Mouse (Mus musculus) embryonic facial prominence, embryonic 10.5 days (tissue): Measurements from ENCODE around the gene Mrpl12. TPM values are rescaled to one million over a fixed set of nuclear protein-coding genes. Genes with fewer than 3 reads are reported as not detected.

ENCODE experiments used
- DNase-seq: peaks from one replicate; pipeline ENCODE4 v3.0.0-alpha.2; 2017; ENCODE audit warnings: low spot score
- H3K27ac ChIP-seq: fragments of 300-500 bp; sonication (generic); replicated peaks from 2 replicates; pipeline ENCODE4 v1.5.1; 2016; ENCODE audit warnings: mild to moderate bottlenecking
- H3K27me3 ChIP-seq: fragments of 300-500 bp; sonication (generic); replicated peaks from 2 replicates; pipeline ENCODE4 v1.6.1; 2016; ENCODE audit warnings: low read depth, mild to moderate bottlenecking; ENCODE audit not compliant: poor library complexity, severe bottlenecking
- H3K36me3 ChIP-seq: fragments of 300-500 bp; sonication (generic); replicated peaks from 2 replicates; pipeline ENCODE4 v1.6.1; 2016; ENCODE audit warnings: mild to moderate bottlenecking, moderate library complexity
- H3K4me1 ChIP-seq: fragments of 300-500 bp; sonication (generic); 2 replicates; pipeline ENCODE4 v1.6.1; 2016
- H3K4me3 ChIP-seq: fragments of 300-500 bp; sonication (generic); 2 replicates; pipeline ENCODE4 v1.5.1; 2016; ENCODE audit warnings: mild to moderate bottlenecking, moderate library complexity
- H3K9me3 ChIP-seq: fragments of 300-500 bp; sonication (generic); 2 replicates; pipeline ENCODE4 v1.6.1; 2016; ENCODE audit warnings: mild to moderate bottlenecking
- WGBS: fragments of 180-500 bp; shearing (Covaris S2); methylation state at CpG from one replicate; pipeline ENCODE4 v1.1.7; 2016; 5-methylcytosine and 5-hydroxymethylcytosine counted together
- polyA plus RNA-seq: library from polyadenylated mRNA; unstranded; fragments of >200 nt; fragmentation: Nextera tagmentation; extraction: Ambion mirVana; gene quantifications from 2 replicates; pipeline ENCODE4 v1.2.1, GENCODE M21; 2016

The Mrpl12 gene
- 206 and 216 TPM in 2 replicates for polyA plus RNA-seq

GRCm38 (mm10) chr11:120484265-120484981, at the start of gene Mrpl12:
TSS of gene Mrpl12 (plus strand) at chr11:120484613.
- Histone ChIP-seq H3K4me3 (peak within 1 kb of the TSS; percentile 100), H3K9me3 (no peaks in the 10 kb centered on the region), H3K27ac (peak within 1 kb of the TSS; percentile 96), H3K27me3 (no peaks in the 10 kb centered on the region), H3K4me1 (peaks cover 24% of the 10 kb centered on the region), H3K36me3 (peaks cover 88% of the 10 kb centered on the region)
- peak; percentile 94 for DNase-seq
- WGBS = 1% methylated on average over 60 of the region's 60 CpGs

- H3K4me3 ChIP-seq = peak within 1 kb of the TSS; percentile 91
- peaks cover 14% of the 10 kb centered on the region for H3K4me1 ChIP-seq
- H3K9me3 ChIP-seq = no peaks in the 10 kb centered on the region
- under 1% methylated on average over 77 of the region's 77 CpGs for WGBS
- peak within 1 kb of the TSS; percentile 95 for H3K27ac ChIP-seq
- no peaks in the 10 kb centered on the region for H3K27me3 ChIP-seq
- peak; percentile 95 for DNase-seq
- peaks cover 30% of the 10 kb centered on the region for H3K36me3 ChIP-seq
These were observed 47.1 kb upstream of the Mrpl12 start, which contains the start of gene Nploc4 for GRCm38 (mm10) chr11:120437152-120437856. TSS of gene Nploc4 (minus strand) at chr11:120437708.

- Histone ChIP-seq H3K4me3 (peak overlapping the region; percentile 91), H3K9me3 (no peaks in the 10 kb centered on the region), H3K27ac (peak overlapping the region; percentile 95), H3K27me3 (no peaks in the 10 kb centered on the region), H3K4me1 (peaks cover 14% of the 10 kb centered on the region), H3K36me3 (peaks cover 23% of the 10 kb centered on the region)
- 32% methylated on average over 12 of the region's 12 CpGs for WGBS
- DNase-seq = no peak
These were observed 46.5 kb upstream of the Mrpl12 start for GRCm38 (mm10) chr11:120437857-120438385.

- WGBS = 85% methylated on average over 3 of the region's 3 CpGs
- H3K9me3 ChIP-seq = no peaks in the 10 kb centered on the region
- DNase-seq = no peak
- H3K36me3 ChIP-seq = no peaks in the 10 kb centered on the region
- H3K4me3 ChIP-seq = no peak within 1 kb of the TSS
- no peak within 1 kb of the TSS for H3K27ac ChIP-seq
- peaks cover 4% of the 10 kb centered on the region; the same call in 1 of the 2 replicates for H3K4me1 ChIP-seq
- H3K27me3 ChIP-seq = no peaks in the 10 kb centered on the region; the same call in 1 of the 2 replicates
These were observed 42.1 kb upstream of the Mrpl12 start, which contains the start of gene Tspan10 for GRCm38 (mm10) chr11:120442344-120442743. TSS of gene Tspan10 (plus strand) at chr11:120442644.

GRCm38 (mm10) chr11:120442765-120443280, 41.6 kb upstream of the Mrpl12 start:
- Histone ChIP-seq H3K36me3 (no peaks in the 10 kb centered on the region), H3K9me3 (no peaks in the 10 kb centered on the region), H3K27me3 (no peaks in the 10 kb centered on the region; the same call in 1 of the 2 replicates), H3K27ac (no peak overlapping the region), H3K4me1 (peaks cover 7% of the 10 kb centered on the region), H3K4me3 (no peak overlapping the region)
- 87% methylated on average over 3 of the region's 3 CpGs for WGBS
- DNase-seq = no peak

GRCm38 (mm10) chr11:120444106-120444505, 40.3 kb upstream of the Mrpl12 start:
- no peaks in the 10 kb centered on the region for H3K36me3 ChIP-seq
- peaks cover 17% of the 10 kb centered on the region for H3K4me1 ChIP-seq
- no peak overlapping the region for H3K27ac ChIP-seq
- H3K27me3 ChIP-seq = no peaks in the 10 kb centered on the region; the same call in 1 of the 2 replicates
- 64% methylated on average over 6 of the region's 6 CpGs for WGBS
- no peak overlapping the region; the same call in 1 of the 2 replicates for H3K4me3 ChIP-seq
- H3K9me3 ChIP-seq = no peaks in the 10 kb centered on the region
- DNase-seq = no peak

GRCm38 (mm10) chr11:120445475-120445874, 38.9 kb upstream of the Mrpl12 start:
- Histone ChIP-seq H3K9me3 (no peaks in the 10 kb centered on the region), H3K27me3 (no peaks in the 10 kb centered on the region; the same call in 1 of the 2 replicates), H3K36me3 (no peaks in the 10 kb centered on the region), H3K4me1 (peaks cover 17% of the 10 kb centered on the region), H3K4me3 (no peak overlapping the region), H3K27ac (no peak overlapping the region)
- WGBS = 85% methylated on average over 3 of the region's 3 CpGs
- DNase-seq = no peak

- Histone ChIP-seq H3K27ac (no peak overlapping the region), H3K4me3 (no peak overlapping the region), H3K27me3 (no peaks in the 10 kb centered on the region; the same call in 1 of the 2 replicates), H3K36me3 (no peaks in the 10 kb centered on the region), H3K9me3 (no peaks in the 10 kb centered on the region), H3K4me1 (peaks cover 17% of the 10 kb centered on the region)
- WGBS = 78% methylated on average over 7 of the region's 7 CpGs
- no peak for DNase-seq
These were observed 37.2 kb upstream of the Mrpl12 start for GRCm38 (mm10) chr11:120447179-120447578.

- no peak overlapping the region for H3K27ac ChIP-seq
- H3K4me1 ChIP-seq = peaks cover 18% of the 10 kb centered on the region
- peaks cover 9% of the 10 kb centered on the region; the same call in 1 of the 2 replicates for H3K36me3 ChIP-seq
- H3K27me3 ChIP-seq = no peaks in the 10 kb centered on the region
- no peaks in the 10 kb centered on the region for H3K9me3 ChIP-seq
- WGBS = 68% methylated on average over 3 of the region's 3 CpGs
- no peak for DNase-seq
- no peak overlapping the region for H3K4me3 ChIP-seq
These were observed 32.2 kb upstream of the Mrpl12 start for GRCm38 (mm10) chr11:120452246-120452645.

GRCm38 (mm10) chr11:120453306-120453705, 31.1 kb upstream of the Mrpl12 start, which contains the start of gene Pde6g:
TSS of gene Pde6g (minus strand) at chr11:120453500.
- H3K4me1 ChIP-seq = peaks cover 20% of the 10 kb centered on the region

GRCm38 (mm10) chr11:120454965-120455364, 29.4 kb upstream of the Mrpl12 start:
- Histone ChIP-seq H3K36me3 (peaks cover 20% of the 10 kb centered on the region), H3K9me3 (no peaks in the 10 kb centered on the region), H3K27ac (no peak overlapping the region), H3K27me3 (no peaks in the 10 kb centered on the region), H3K4me3 (no peak overlapping the region), H3K4me1 (peaks cover 28% of the 10 kb centered on the region)
- no peak for DNase-seq
- WGBS = 87% methylated on average over 4 of the region's 4 CpGs

More at GRCm38 (mm10) chr11:120453306-120453705, 31.1 kb upstream of the Mrpl12 start, which contains the start of gene Pde6g:
- peaks cover 9% of the 10 kb centered on the region; the same call in 1 of the 2 replicates for H3K36me3 ChIP-seq
- no peak within 1 kb of the TSS for H3K4me3 ChIP-seq
- no peak within 1 kb of the TSS for H3K27ac ChIP-seq
- WGBS = 83% methylated on average over 4 of the region's 4 CpGs
- DNase-seq = no peak
- H3K9me3 ChIP-seq = no peaks in the 10 kb centered on the region
- no peaks in the 10 kb centered on the region for H3K27me3 ChIP-seq

GRCm38 (mm10) chr11:120455413-120455812, 29.0 kb upstream of the Mrpl12 start:
- no peak for DNase-seq
- Histone ChIP-seq H3K27ac (no peak overlapping the region), H3K36me3 (peaks cover 24% of the 10 kb centered on the region), H3K27me3 (no peaks in the 10 kb centered on the region), H3K9me3 (no peaks in the 10 kb centered on the region), H3K4me3 (no peak overlapping the region), H3K4me1 (peaks cover 28% of the 10 kb centered on the region)
- 93% methylated on average over 7 of the region's 7 CpGs for WGBS
